Mouse (Mus musculus): ENCODE data around the gene Mylk3.

The Mylk3 gene

DNA sequence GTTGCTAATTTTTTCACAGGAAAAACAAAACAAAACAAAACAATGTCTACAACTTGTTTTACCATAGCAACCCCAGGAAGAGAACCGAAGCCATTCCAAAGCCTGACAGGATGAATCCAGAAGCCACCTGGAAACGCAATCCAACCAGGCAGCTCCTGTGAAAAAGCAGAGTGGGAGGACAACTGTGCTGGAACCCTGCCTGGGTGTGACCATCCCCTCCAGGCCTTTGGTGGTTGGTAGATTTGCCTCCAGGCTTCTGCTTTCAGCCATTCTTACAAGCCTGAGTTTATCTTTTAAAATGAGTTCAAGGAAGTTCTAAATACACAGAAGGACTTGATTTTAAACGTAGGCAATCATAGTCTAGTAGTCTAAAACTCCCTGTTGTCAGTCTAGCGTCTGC is 4.2 kb downstream of the Mylk3 start:
- in situ Hi-C loops (cut with MboI, MseI) = no loop called here

DNA sequence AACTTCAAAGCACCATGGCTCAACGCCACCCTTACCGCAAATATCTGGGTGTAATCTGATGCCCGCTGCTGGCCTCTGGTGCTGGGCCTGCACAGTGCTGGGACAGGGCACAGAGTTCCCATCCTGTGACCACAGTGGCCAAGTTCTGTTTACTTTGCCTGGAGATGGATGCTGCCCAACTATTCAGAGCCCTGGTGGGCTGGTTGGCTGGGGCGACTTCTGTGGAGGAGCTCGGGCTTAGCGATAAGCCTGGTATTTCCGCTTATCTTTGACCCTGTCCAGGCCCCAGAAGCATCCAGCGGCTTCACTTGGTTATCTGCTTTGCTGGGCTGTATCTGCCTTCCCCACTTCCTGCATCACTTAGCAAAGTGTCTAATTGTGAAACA is 5.3 kb downstream of the Mylk3 start:
- in situ Hi-C loops (cut with MboI, MseI) = no loop called here

DNA sequence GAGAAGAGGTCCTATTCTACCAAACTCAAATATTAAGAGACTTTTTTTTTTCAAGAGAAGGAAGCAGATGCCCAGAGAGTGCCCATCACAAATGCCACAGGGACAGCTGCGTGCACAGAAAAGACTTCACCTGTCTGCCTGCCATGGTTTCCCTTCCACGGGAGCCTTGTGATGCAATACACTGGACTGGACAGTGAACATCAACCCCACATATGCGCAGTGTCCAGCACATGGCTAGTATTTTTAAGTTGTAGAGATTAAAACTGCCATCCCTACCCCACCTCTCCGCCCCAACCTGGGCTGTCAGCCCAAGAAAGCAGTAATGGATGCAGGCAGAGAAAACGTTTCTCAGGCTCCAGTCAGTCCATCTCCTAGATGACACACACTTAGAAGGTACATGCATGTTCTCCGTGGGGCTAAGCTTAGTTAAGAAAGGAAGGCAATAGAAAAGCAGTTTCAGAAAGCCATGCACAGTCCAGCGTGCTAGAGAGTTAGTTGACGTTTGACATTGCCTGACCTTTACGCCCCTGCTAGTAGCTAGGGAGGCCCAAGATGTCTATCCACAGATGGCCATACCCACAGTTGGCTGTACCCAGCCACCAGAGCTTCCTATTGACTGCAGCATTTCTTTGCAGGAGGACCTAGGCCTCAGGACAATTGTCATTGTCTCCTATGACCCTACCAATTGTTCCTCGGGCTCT is 5.9 kb downstream of the Mylk3 start:
- in situ Hi-C loops (cut with MboI, MseI) = no loop called here

DNA sequence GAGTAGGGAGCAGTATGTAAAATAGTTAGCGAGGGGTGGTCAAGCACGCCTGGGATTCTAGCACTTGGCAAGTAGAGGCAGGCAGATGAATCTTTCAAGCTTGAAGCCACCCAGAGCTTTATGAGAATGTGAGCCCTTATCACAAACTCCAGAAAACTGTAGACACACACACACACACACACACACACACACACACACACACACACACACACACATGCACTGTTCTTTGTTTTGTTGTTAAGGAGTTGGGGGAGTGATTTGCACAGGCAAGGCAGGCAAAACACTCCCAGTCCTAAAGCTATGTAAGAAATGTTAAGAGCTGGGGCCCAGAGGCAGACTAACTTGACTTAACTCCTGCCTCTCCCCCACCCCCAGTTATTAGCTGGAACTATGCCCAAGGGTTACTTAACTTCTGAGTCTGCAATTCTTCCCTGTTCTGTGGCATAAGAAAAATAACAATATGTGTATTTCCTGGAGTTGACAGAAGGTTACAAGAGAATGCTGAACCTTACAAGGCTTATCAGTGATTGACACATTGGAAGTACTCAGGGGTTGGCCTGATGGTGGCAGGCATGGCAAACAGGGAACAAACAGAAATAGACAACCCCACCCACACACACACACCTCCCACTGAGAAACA is 6.9 kb downstream of the Mylk3 start:
- in situ Hi-C loops (cut with MboI, MseI) = no loop called here

DNA sequence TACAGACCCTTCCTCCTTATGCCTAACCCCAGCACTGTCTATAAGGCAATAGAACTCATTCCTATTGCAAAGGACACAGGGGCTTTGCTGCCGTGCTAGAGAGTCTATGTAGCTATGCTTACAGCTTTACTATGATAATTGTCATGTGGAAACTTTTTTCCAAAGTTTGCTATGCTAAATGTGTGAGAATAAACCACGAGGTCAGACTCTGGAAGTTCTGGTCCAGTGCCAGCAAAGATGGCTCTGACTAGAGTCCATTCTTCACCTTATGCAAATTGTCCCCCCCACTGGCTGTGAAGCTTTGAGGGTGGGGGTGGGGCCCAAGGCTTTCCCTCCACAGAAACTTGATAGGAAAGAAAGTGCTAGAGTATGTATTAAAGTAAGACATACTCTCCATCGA is 9.6 kb downstream of the Mylk3 start:
- in situ Hi-C loops (cut with MboI, MseI) = no loop called here

DNA sequence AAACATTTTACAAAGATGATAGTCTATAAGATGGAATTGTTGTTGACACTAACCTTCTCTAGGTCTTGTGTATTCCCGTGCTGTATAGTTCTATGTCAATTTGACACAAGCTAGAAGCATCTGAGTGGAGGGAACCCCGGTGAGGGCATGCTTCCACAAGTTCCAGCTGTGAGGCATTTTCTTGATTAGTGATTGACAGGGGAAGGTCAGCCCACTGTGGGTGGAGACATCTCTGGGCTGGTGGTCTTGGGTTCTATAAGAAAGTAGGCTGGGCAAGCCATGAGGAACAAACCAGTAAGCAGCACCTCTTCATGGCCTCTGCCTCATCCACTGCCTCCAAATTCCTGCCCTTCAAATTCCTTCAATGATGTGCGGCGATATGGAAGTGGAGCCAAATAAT is 11.9 kb downstream of the Mylk3 start:
- in situ Hi-C loops (cut with MboI, MseI) = loop anchor here (25.0 kb wide), 1 partner anchor 1663 kb away; no protein-coding TSS in a partner anchor

DNA sequence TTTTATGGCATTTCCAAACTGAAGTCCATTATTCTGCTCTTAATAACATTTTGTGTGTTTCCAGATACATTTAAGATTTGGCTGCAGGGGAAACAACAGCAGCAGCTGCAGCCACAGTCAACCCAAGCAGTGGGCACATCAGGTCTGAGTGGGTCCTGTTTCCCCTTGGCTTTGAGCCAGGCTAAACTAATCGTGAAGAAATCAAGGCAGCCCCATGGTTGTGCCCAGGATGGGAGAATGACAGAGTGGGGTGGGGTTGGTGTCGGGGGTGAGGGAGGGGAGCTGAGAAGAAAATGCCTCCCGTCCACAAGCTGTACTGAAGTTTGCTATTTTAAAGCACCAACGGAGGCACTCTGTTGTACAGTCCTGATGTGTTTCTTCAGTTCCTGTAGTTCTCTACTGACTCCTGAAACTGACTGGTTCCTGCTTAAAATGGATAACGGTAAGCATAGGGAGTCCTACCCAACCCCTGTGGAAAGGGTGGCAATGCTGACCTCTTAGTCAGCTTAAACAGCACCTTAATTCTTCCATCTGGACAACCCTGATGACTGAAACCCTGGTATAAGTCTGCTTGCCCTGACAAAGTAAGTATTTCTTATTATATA is 12.6 kb downstream of the Mylk3 start:
- in situ Hi-C loops (cut with MboI, MseI) = loop anchor here (25.0 kb wide), 1 partner anchor 1664 kb away; no protein-coding TSS in a partner anchor

DNA sequence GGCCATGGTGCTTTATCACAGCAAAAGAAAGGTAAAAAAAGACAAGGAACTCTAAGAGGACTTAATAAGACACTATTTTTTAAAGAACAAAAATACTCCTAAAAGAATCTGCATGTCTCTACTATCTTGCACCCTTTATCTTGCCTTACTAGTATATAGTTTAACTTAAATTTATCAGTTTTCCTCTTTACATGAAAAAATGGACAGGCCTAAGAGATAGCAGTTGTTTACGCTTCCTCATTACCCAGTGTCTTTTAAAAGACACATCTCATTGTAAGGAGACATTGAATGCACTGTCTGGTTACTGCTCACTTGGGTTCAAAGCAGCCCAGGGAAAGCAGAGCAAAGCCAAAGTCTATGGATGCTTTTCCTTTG is 13.7 kb downstream of the Mylk3 start:
- in situ Hi-C loops (cut with MboI, MseI) = loop anchor here (25.0 kb wide), 1 partner anchor 1665 kb away; no protein-coding TSS in a partner anchor

DNA sequence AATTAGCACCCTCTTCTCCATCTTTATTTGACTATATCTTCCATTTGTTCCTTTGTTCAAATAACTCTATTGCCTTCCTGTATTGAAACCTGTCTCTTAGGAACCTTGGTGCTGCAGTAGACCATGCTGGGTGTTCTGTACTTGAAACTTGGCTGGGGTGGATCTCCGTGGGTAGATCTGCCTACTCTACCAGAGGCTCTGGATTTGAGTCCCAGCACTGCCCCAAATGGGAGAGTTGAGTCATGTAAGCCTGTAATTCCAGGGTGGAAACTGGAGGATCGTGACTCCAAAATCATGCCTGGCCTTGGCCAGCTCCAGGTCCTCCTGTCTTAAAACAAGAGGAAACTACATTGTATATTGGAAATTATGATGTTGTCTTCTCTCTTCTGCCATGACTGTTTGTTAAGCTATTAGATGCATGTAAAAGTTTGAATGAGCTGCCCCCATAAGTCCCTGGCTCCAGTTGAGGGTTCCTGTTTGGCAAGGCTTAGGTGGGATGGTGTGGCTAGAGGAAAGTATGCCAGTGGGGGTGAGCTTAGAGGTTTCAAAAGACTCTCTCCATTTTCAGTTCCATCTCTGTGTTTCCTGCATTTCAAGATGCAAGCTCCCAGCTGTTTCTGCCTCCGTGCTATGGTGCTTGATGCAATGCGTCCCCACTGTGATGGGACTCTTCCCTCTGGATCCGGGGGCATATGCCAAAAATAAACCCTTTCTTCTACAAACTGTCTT is 14.2 kb downstream of the Mylk3 start:
- in situ Hi-C loops (cut with MboI, MseI) = loop anchor here (25.0 kb wide), 1 partner anchor 1665 kb away; no protein-coding TSS in a partner anchor

DNA sequence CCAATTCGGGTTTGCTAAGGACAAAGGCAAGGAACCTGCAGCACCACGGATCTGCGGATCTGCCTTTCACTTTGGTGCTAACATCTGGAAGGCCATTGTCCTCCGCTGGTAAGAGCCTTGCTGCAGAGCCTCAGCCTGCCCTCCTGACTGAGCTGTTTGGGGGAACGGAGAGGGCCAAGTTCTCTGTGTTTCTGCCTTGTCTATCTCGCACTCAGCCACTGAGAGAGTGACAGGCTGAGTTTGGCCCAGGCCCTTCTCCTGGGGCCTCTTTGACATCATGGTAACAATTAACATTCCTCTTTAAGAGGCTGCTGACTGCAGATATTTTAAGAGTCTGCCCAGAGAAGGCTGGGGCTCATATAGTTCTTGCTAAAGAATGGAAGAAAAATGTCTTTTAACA is 21.0 kb downstream of the Mylk3 start:
- in situ Hi-C loops (cut with MboI, MseI) = loop anchor here (25.0 kb wide), 1 partner anchor 1672 kb away; no protein-coding TSS in a partner anchor

DNA sequence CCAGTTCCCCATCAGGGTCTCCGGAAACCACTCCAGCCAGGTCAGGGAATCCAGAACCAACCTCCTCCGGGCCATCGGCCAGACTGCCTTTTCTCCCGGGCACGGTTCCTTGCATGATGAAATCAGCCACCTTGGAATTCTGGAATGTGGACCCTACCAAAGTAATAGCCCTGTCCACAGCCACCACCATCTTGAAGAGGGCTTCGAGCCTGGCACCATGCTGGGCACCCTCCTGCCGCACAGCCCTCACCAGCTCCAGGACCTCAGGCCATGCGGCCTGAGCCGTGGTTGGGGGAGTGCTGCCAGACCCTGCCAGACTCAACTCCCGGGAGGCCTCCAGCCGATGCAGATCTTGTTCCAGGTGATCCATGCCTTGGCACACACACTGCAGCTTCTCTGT is 21.5 kb downstream of the Mylk3 start:
- in situ Hi-C loops (cut with MboI, MseI) = loop anchor here (25.0 kb wide), 1 partner anchor 1673 kb away; no protein-coding TSS in a partner anchor

DNA sequence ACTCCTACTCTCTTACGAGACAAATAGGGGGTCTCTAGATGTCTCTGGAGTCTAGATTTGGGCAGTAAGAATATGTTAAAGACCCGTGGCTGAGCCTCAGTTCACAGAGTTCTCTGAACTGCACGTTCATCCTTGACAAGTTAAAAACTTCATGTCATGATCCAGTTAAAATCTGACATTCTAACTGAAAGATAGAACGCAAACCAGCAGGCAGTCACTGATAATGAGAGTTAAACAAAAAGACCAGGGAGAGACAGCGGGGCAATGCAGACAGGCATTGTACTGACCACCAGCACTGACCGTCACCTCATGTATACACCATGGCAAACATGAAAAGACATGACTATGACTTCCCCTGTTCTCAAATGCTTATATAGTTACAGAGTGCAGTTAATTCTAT is 22.7 kb downstream of the Mylk3 start:
- in situ Hi-C loops (cut with MboI, MseI) = loop anchor here (25.0 kb wide), 1 partner anchor 1674 kb away; no protein-coding TSS in a partner anchor

DNA sequence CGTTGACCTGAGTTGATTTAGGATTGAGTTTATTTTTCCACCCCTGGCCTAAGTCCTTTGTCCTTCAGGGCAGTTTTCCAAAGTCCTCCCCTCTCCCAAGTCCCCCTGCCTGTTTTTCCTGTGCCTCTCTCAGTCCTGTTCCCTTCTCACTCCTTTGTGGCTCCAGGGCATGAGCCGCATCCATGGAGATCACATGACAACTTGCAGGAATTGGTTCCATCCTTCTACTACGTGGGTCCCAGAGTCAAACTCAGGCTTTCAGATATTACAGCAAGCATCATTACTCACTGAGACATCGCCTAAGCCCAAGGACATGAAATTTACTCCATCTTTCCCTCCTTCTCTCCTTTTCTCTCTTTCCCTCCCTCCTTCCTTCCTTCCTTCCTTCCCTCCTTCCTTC is 23.9 kb downstream of the Mylk3 start:
- in situ Hi-C loops (cut with MboI, MseI) = loop anchor here (25.0 kb wide), 1 partner anchor 1675 kb away; no protein-coding TSS in a partner anchor

DNA sequence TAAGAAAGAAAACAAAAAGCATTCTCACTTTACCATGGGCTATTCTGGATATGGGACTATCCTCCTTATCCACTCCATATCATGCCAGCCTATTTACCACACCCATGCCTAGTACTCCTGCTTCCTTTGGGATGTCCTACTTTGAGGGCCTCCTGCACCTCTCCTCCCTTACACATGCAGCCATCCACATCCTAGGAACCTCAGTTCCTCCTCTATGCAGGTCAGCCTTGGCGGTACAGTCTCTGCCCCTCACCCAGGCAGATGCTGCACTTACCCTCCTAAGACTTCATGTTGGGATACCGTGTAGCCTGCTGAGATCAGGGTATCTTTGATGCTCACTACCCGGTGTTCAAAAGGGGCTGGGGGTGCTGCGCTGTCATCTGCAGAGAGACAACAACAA is 32.9 kb downstream of the Mylk3 start:
- in situ Hi-C loops (cut with MboI, MseI) = loop anchor here (25.0 kb wide), 1 partner anchor 1684 kb away; no protein-coding TSS in a partner anchor

DNA sequence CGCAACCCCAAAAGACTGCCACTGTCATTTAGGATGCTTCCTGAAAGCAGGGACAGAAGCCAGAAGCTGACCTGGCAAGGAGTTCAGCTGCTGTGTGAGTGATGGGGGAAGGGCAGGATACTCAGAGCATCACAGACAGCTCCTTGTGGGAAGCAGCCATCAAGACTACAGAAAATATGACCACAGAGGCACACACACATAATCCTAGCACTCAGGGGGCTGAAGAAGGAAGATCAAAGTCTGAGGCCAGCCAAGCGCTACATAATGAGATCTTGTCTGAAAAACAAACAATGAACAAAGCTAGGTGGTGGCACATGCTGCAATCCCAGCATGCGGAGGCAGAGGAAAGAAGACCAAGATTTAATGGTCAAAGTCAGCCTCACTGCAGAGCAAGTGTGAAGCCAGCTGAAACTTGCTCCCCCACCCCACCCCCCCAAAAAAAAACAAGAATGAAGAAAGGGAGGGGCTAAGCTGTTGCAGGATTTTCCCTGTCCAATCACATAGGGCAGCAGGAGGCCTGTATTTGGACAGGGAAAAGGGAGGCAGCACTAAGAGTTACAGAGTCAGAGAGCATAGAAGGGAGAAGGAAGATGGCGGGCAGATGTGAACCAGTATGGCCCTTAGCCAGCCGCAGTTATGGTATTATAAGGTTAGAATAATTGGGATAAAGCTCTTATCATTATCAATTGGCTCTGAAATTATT is 46.1 kb downstream of the Mylk3 start:
- in situ Hi-C loops (cut with MboI, MseI) = no loop called here

DNA sequence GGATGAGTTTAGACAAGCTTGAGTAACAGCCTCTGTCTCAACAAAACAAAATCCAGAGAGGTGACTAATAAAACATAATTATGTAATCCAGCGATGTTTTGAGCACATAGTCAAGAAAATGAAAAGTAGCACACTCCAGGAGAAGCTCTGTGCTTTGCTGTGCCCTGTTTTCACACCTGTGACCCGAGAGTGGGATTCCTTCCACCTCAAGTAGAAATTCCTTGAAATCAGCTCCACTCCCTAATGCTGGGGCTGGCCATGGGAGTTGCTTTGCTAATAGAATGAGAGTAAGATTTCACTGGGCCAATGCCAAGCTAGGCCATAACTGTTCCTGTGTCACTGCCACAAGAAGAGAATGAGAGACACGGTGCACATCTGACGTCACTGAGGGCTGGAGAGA is 48.5 kb downstream of the Mylk3 start:
- in situ Hi-C loops (cut with MboI, MseI) = no loop called here

DNA sequence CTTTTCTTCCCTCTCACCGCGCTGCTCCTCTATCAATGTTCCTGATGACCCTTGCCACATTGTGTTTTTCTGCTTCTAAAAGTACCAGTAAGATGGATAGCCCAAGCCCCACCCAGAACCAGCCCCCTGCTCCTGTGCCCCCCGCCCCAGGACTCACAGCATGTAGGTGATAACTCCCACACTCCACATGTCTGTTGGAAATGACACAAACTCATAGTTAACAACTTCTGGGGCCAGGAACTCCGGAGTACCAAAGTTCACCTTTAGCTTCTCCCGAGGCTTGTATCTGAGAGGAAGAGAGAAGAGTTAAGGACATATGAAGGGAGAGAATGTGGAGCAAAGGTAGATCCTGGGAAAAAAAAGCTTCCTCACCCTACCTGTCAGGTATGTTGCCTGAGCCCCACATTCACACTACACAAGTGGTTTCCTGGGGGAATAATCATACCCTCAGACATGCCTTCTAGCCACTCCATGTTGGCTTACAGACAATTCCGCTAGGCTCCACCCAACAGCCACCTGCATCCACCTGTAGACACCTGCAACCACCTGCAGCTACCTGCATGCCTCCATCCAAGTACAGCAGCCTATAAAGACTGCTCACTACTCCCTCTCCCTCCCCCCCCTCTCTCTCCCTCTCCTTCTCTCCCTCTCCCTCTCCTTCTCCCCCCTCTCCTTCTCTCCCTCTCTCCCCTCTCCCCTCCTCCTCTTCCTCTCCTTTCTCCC is 49.8 kb downstream of the Mylk3 start:
- in situ Hi-C loops (cut with MboI, MseI) = no loop called here

DNA sequence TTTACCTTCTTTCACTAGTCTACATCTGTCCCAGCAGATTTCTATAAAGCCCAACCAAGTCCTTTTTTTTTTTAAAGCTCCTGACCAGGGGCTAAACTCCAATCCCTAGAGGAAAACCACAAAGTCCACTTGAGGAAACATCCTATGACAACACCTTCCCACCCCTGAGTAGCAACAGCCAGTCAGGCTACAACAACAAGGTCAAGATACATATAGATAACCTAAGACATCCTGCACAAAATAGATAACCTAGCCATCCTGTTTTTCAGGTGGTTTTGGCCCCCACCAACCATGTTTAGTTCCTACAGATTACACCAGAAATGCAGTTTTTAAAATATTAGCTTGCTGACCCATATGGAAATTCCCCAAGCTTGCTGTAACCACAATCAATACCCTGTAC is 51.0 kb downstream of the Mylk3 start:
- in situ Hi-C loops (cut with MboI, MseI) = no loop called here

DNA sequence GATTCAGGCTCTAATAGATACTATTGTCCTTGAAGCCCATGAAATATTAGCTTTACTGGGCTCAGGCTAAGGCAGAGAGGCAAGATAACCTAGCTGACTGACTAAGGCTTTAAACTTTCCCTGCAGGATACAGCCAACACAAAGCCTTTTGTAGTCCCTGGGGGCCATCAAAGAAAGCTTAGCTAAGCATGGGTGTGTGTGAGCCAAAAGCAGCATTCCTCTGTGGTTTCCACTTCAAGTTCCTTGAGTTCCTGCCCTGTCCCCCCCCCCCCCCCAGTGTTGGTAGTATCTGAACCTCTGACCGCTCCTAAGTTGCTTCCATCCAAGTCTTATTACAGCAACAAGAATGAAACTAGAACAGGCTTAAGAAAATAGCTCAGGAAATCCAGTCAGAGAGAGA is 56.6 kb downstream of the Mylk3 start:
- in situ Hi-C loops (cut with MboI, MseI) = no loop called here

DNA sequence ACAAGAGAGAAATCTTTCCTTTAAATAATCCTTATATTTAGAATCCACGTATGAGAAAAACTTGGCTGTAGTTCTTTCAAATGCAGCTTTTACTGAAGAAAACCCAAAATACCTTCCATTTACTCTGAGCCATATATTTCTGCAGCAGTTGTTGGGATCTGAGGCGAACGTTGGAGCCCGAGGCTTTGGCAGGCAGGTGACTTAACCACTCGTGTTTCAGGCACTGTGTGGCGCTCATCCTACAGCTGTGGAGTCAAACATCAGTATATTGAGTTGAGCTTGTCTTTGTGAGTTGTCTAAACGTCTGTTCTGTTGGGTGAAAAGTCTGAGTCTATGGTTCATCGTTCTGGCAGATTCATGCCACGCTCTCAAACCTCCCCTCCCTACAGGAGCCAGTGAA is 59.1 kb downstream of the Mylk3 start:
- in situ Hi-C loops (cut with MboI, MseI) = no loop called here

DNA sequence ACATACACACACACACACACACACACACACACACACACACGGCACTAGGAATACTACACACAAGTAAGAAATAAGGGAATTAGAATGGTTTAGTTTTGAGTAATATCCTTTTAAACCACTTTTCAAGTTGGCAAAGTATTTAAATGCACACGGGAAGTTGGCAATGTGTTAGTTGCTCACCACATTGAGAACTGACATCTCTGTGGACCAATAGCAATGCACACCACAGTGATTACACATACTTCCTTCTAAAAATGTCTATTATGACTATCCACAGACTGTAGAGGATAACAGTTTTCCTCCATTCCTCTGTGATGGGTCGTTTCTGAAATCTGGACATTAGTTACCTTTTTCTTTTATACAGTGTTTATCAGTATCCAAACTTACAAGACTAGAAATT is 63.1 kb downstream of the Mylk3 start:
- in situ Hi-C loops (cut with MboI, MseI) = no loop called here
